Mouse (Mus musculus) embryo, embryonic 10.5 days (tissue): ENCODE measurements around the gene C77080.

Experiments
- DNase-seq: peaks from one replicate; pipeline ENCODE4 v3.0.0-alpha.2; 2015; ENCODE audit warnings: low spot score

Gene C77080

GRCm38 (mm10) chr4:129261196-129261595 is at the start of gene C77080:
Gene C77080 (minus strand): TSS chr4:129261404.
- DNase-seq, result no peak

GRCm38 (mm10) chr4:129307936-129308335 is 46.7 kb upstream of the C77080 start:
- no peak for DNase-seq

- no peak for DNase-seq
Observed at GRCm38 (mm10) chr4:129304306-129304705, 43.1 kb upstream of the C77080 start.

- DNase-seq, result no peak
Observed at GRCm38 (mm10) chr4:129303816-129304215, 42.6 kb upstream of the C77080 start.

GRCm38 (mm10) chr4:129303401-129303800 is 42.2 kb upstream of the C77080 start:
- no peak for DNase-seq

- no peak for DNase-seq
Observed at GRCm38 (mm10) chr4:129299121-129299520, 37.9 kb upstream of the C77080 start.

GRCm38 (mm10) chr4:129297724-129298123 is 36.5 kb upstream of the C77080 start:
- no peak for DNase-seq

- DNase-seq, result no peak
Observed at GRCm38 (mm10) chr4:129296066-129296465, 34.9 kb upstream of the C77080 start.

GRCm38 (mm10) chr4:129295188-129295587 is 34.0 kb upstream of the C77080 start:
- no peak for DNase-seq

- DNase-seq, result no peak
Observed at GRCm38 (mm10) chr4:129293702-129294101, 32.5 kb upstream of the C77080 start.

- DNase-seq, result no peak
Observed at GRCm38 (mm10) chr4:129292831-129293230, 31.6 kb upstream of the C77080 start.

- DNase-seq, result no peak
Observed at GRCm38 (mm10) chr4:129289671-129290070, 28.5 kb upstream of the C77080 start.

GRCm38 (mm10) chr4:129288067-129288466 is 26.9 kb upstream of the C77080 start:
- no peak for DNase-seq

GRCm38 (mm10) chr4:129287472-129287981 is 26.3 kb upstream of the C77080 start, which contains the start of gene Sync:
Gene Sync (plus strand): TSS chr4:129287617.
- no peak for DNase-seq

- peak; percentile 58 for DNase-seq
Observed at GRCm38 (mm10) chr4:129286683-129287471, 25.7 kb upstream of the C77080 start.

GRCm38 (mm10) chr4:129286001-129286682 is 24.9 kb upstream of the C77080 start:
- DNase-seq, result no peak

GRCm38 (mm10) chr4:129284685-129285084 is 23.5 kb upstream of the C77080 start:
- DNase-seq, result no peak

- no peak for DNase-seq
Observed at GRCm38 (mm10) chr4:129283226-129283625, 22.0 kb upstream of the C77080 start.

GRCm38 (mm10) chr4:129282786-129283185 is 21.6 kb upstream of the C77080 start:
- DNase-seq, result no peak

- DNase-seq, result peak; percentile 94
Observed at GRCm38 (mm10) chr4:129276453-129276865, 15.3 kb upstream of the C77080 start.

GRCm38 (mm10) chr4:129272756-129273046 is 11.5 kb upstream of the C77080 start:
- no peak for DNase-seq

GRCm38 (mm10) chr4:129271991-129272755 is 11.0 kb upstream of the C77080 start:
- no peak for DNase-seq

- no peak for DNase-seq
Observed at GRCm38 (mm10) chr4:129268698-129269097, 7.5 kb upstream of the C77080 start.
